Mouse (Mus musculus): ENCODE results near the gene Elf4.

Elf4 gene

GRCm38 (mm10) chrX:48462754-48463507 lies at the start of gene Elf4:
Gene Elf4 (minus strand): TSS chrX:48463132.
- peak; percentile 82 for DNase-seq (ENCODE audit: low spot score)

- DNase-seq (ENCODE audit: low spot score): no peak
Measured at GRCm38 (mm10) chrX:48493763-48494162, 30.8 kb upstream of the Elf4 start.

GRCm38 (mm10) chrX:48481687-48482086 lies 18.8 kb upstream of the Elf4 start:
- no peak for DNase-seq (ENCODE audit: low spot score)

GRCm38 (mm10) chrX:48481095-48481494 lies 18.2 kb upstream of the Elf4 start:
- no peak for DNase-seq (ENCODE audit: low spot score)

GRCm38 (mm10) chrX:48467355-48467946 lies 4.5 kb upstream of the Elf4 start:
- DNase-seq (ENCODE audit: low spot score): no peak

- no peak for DNase-seq (ENCODE audit: low spot score)
Measured at GRCm38 (mm10) chrX:48466174-48466573, 3.2 kb upstream of the Elf4 start.

GRCm38 (mm10) chrX:48464436-48464835 lies 1.5 kb upstream of the Elf4 start:
- no peak for DNase-seq (ENCODE audit: low spot score)

- DNase-seq (ENCODE audit: low spot score): no peak
Measured at GRCm38 (mm10) chrX:48463636-48464035, 704 bp upstream of the Elf4 start.

GRCm38 (mm10) chrX:48462297-48462696 lies 635 bp downstream of the Elf4 start:
- DNase-seq (ENCODE audit: low spot score): no peak

- DNase-seq (ENCODE audit: low spot score): no peak
Measured at GRCm38 (mm10) chrX:48461006-48461405, 1.9 kb downstream of the Elf4 start.

- DNase-seq (ENCODE audit: low spot score): no peak
Measured at GRCm38 (mm10) chrX:48460496-48460895, 2.4 kb downstream of the Elf4 start.

- DNase-seq (ENCODE audit: low spot score): no peak
Measured at GRCm38 (mm10) chrX:48456956-48457355, 6.0 kb downstream of the Elf4 start.

GRCm38 (mm10) chrX:48455018-48455417 lies 7.9 kb downstream of the Elf4 start:
- DNase-seq (ENCODE audit: low spot score): no peak

GRCm38 (mm10) chrX:48454495-48454878 lies 8.4 kb downstream of the Elf4 start:
- DNase-seq (ENCODE audit: low spot score): no peak

GRCm38 (mm10) chrX:48453736-48454494 lies 9.0 kb downstream of the Elf4 start:
- DNase-seq (ENCODE audit: low spot score): peak; percentile 32

GRCm38 (mm10) chrX:48452931-48453673 lies 9.8 kb downstream of the Elf4 start:
- DNase-seq (ENCODE audit: low spot score): peak; percentile 15

GRCm38 (mm10) chrX:48452231-48452890 lies 10.6 kb downstream of the Elf4 start:
- DNase-seq (ENCODE audit: low spot score): no peak

- peak; percentile 26 for DNase-seq (ENCODE audit: low spot score)
Measured at GRCm38 (mm10) chrX:48449646-48450045, 13.3 kb downstream of the Elf4 start.

GRCm38 (mm10) chrX:48444677-48445076 lies 18.3 kb downstream of the Elf4 start:
- no peak for DNase-seq (ENCODE audit: low spot score)

GRCm38 (mm10) chrX:48441954-48442353 lies 21.0 kb downstream of the Elf4 start:
- DNase-seq (ENCODE audit: low spot score): no peak

GRCm38 (mm10) chrX:48441548-48441947 lies 21.4 kb downstream of the Elf4 start:
- no peak for DNase-seq (ENCODE audit: low spot score)

- no peak for DNase-seq (ENCODE audit: low spot score)
Measured at GRCm38 (mm10) chrX:48439036-48439435, 23.9 kb downstream of the Elf4 start.
